Comparison of ENCODE assay signal across 10 mouse cellular contexts in genomic region chr13:44043494-44043885, GRCm38 (mm10).
DNase-seq lines count a peak whose midpoint lies in the region; ATAC-seq and TF ChIP-seq lines count a peak whose summit lies in the region.
"Had no signal": no experiment of that assay in that cellular context is flagged by ENCODE, and none has a peak within 500 bp of the region (broad histone marks: within the 10 kb centered on the region; RNA-seq: fewer than 3 reads in every experiment).

No protein-coding gene starts in this region.

- peaks cover 6% of the 10 kb centered on the region; the same call in 1 of the 2 replicates for H3K4me1 ChIP-seq in cerebellum, adult 2 months (ENCODE audit: control insufficient read depth, insufficient read depth, low read length)
- H3K4me1 ChIP-seq in forebrain, embryonic 12.5 days, result peaks cover 26% of the 10 kb centered on the region
- peaks cover 23% of the 10 kb centered on the region for H3K4me1 ChIP-seq in midbrain, embryonic 12.5 days
- no peaks in the 10 kb centered on the region; the same call in 1 of the 2 replicates for H3K4me1 ChIP-seq in thymus, adult 2 months (replicated peaks; ENCODE audit: control insufficient read depth, insufficient read depth, low read length)

- TF ChIP-seq CTCF in brain, embryonic 14.5 days (IDR thresholded peaks at IDR 0.05; ENCODE audit: borderline replicate concordance, extremely low read depth, insufficient read depth, insufficient read length), result no peak
- no peak for TF ChIP-seq CTCF in cerebellum, adult 2 months (IDR thresholded peaks at IDR 0.05; ENCODE audit: borderline replicate concordance, insufficient read depth, low read depth, low read length)
- no peak for TF ChIP-seq CTCF in thymus, adult 2 months (IDR thresholded peaks at IDR 0.05; ENCODE audit: borderline replicate concordance, control insufficient read depth, extremely low read depth, insufficient read depth, low read length, poor library complexity)

- peak overlapping the region; percentile 17; the same call in 1 of the 2 replicates for H3K4me2 ChIP-seq in forebrain, embryonic 12.5 days
- peak overlapping the region; percentile 30 for H3K4me2 ChIP-seq in midbrain, embryonic 12.5 days (replicated peaks)
- H3K4me2 ChIP-seq: limb, embryonic 15.5 days had no signal

- no peaks in the 10 kb centered on the region for H3K36me3 ChIP-seq in forebrain, embryonic 12.5 days (replicated peaks)
- no peaks in the 10 kb centered on the region for H3K36me3 ChIP-seq in midbrain, embryonic 12.5 days
- no peaks in the 10 kb centered on the region for H3K36me3 ChIP-seq in thymus, adult 2 months (ENCODE audit: control insufficient read depth, insufficient read depth, low read length)
- H3K36me3 ChIP-seq: limb, embryonic 15.5 days had no signal

- 2% methylated on average over 5 of the region's 5 CpGs for WGBS in cerebellum, adult 2 months
- 3% methylated on average over 5 of the region's 5 CpGs for WGBS in forebrain, embryonic 12.5 days
- WGBS in midbrain, embryonic 12.5 days, result 4% methylated on average over 5 of the region's 5 CpGs
- WGBS in thymus, adult 2 months, result 93% methylated on average over 5 of the region's 5 CpGs

- H3K4me3 ChIP-seq in cerebellum, adult 2 months (replicated peaks; ENCODE audit: insufficient read depth, low read depth, low read length), result peak overlapping the region; percentile 4
- no peak overlapping the region for H3K4me3 ChIP-seq in forebrain, embryonic 12.5 days (replicated peaks)
- H3K4me3 ChIP-seq in midbrain, embryonic 12.5 days, result no peak overlapping the region
- no peak overlapping the region for H3K4me3 ChIP-seq in thymus, adult 2 months (ENCODE audit: control insufficient read depth, insufficient read depth, low read length)
- H3K4me3 ChIP-seq: limb, embryonic 15.5 days had no signal

- no peaks in the 10 kb centered on the region for H3K9me3 ChIP-seq in forebrain, embryonic 12.5 days
- H3K9me3 ChIP-seq in midbrain, embryonic 12.5 days, result no peaks in the 10 kb centered on the region
- H3K9me3 ChIP-seq: limb, embryonic 15.5 days had no signal

- no peaks in the 10 kb centered on the region for H3K27me3 ChIP-seq in cerebellum, adult 2 months (ENCODE audit: control insufficient read depth, insufficient read depth, low read length)
- peaks cover 11% of the 10 kb centered on the region; the same call in 1 of the 2 replicates for H3K27me3 ChIP-seq in forebrain, embryonic 12.5 days
- H3K27me3 ChIP-seq in midbrain, embryonic 12.5 days, result peaks cover 48% of the 10 kb centered on the region
- no peaks in the 10 kb centered on the region for H3K27me3 ChIP-seq in thymus, adult 2 months (ENCODE audit: control insufficient read depth, insufficient read depth, low read length)
- H3K27me3 ChIP-seq: limb, embryonic 15.5 days had no signal

- ATAC-seq in forebrain, embryonic 12.5 days (ENCODE audit: low FRiP score), result peak; percentile 87
- ATAC-seq in midbrain, embryonic 12.5 days (ENCODE audit: low FRiP score, low read depth), result peak; percentile 89
- ATAC-seq in monocyte, adult 5-6 weeks (replicated peaks; ENCODE audit: insufficient number of reproducible peaks, low FRiP score, low TSS enrichment, poor library complexity, severe bottlenecking), result no peak

- peak; percentile 95 for DNase-seq in brain, embryonic 14.5 days (ENCODE audit: low read depth)
- DNase-seq in cerebellum, adult 2 months, result peak; percentile 81 to 94
- no peak for DNase-seq in thymus, adult 2 months
- DNase-seq in adrenal gland, postnatal 36 days, result no peak
- DNase-seq: adrenal gland, adult 8-10 months; right cerebral cortex, adult 18-20 months had no signal

- peak overlapping the region; percentile 82 for H3K27ac ChIP-seq in cerebellum, adult 2 months (ENCODE audit: insufficient read depth, low read length)
- H3K27ac ChIP-seq in forebrain, embryonic 12.5 days, result peak overlapping the region; percentile 65
- peak overlapping the region; percentile 47 for H3K27ac ChIP-seq in midbrain, embryonic 12.5 days (replicated peaks)
- no peak overlapping the region for H3K27ac ChIP-seq in thymus, adult 2 months (ENCODE audit: control insufficient read depth, insufficient read depth, low read length)
- H3K27ac ChIP-seq: limb, embryonic 15.5 days had no signal

- H3K9ac ChIP-seq in forebrain, embryonic 12.5 days, result no peak overlapping the region
- no peak overlapping the region for H3K9ac ChIP-seq in midbrain, embryonic 12.5 days (replicated peaks)
- H3K9ac ChIP-seq: limb, embryonic 15.5 days had no signal

- TF ChIP-seq POLR2A in brain, embryonic 14.5 days (IDR thresholded peaks at IDR 0.05; ENCODE audit: borderline replicate concordance, extremely low read depth, insufficient read depth, insufficient read length, poor library complexity, severe bottlenecking), result no peak
- no peak for TF ChIP-seq POLR2A in cerebellum, adult 2 months (IDR thresholded peaks at IDR 0.05; ENCODE audit: borderline replicate concordance, insufficient read depth, low read length)
- TF ChIP-seq POLR2A in thymus, adult 2 months (IDR thresholded peaks at IDR 0.05; ENCODE audit: control insufficient read depth, extremely low read depth, insufficient read depth, low read length, poor library complexity), result no peak

Comparison
In these comparisons a context has a peak if more than half of its experiments do, and no peak if none do; other contexts are left out.
1. DNase-seq: peak in brain, embryonic 14.5 days (single experiment) and cerebellum, adult 2 months (2 of 2); none in thymus, adult 2 months (single experiment) and adrenal gland, postnatal 36 days (0 of 2).